Mouse (Mus musculus) liver, embryonic 16.5 days (tissue): Measurements from ENCODE around the gene Yeats4. TPM values are rescaled to one million over a fixed set of nuclear protein-coding genes. Genes with fewer than 3 reads are reported as not detected.

Experiments used
- ATAC-seq: fragments of 200-750 bp; cut with Nextera tagmentation; 2 replicates; pipeline ENCODE4 v1.8.0; 2017; ENCODE audit warnings: low read depth, mild to moderate bottlenecking, moderate number of reproducible peaks, moderate library complexity
- H3K27ac ChIP-seq: fragments of 300-500 bp; sonication (generic); 2 replicates; pipeline ENCODE4 v1.5.1; 2014; ENCODE audit warnings: mild to moderate bottlenecking, low read length
- H3K27me3 ChIP-seq: fragments of 300-500 bp; sonication (generic); 2 replicates; pipeline ENCODE4 v1.6.1; 2014; ENCODE audit warnings: low read depth, low read length, mixed read lengths; ENCODE audit not compliant: control insufficient read depth, insufficient read depth
- H3K36me3 ChIP-seq: fragments of 300-500 bp; sonication (generic); 2 replicates; pipeline ENCODE4 v1.6.1; 2014; ENCODE audit warnings: mild to moderate bottlenecking; ENCODE audit not compliant: control insufficient read depth, insufficient read depth
- H3K4me1 ChIP-seq: fragments of 300-500 bp; sonication (generic); 2 replicates; pipeline ENCODE4 v1.6.1; 2014; ENCODE audit warnings: low read depth, low read length, mixed read lengths; ENCODE audit not compliant: control insufficient read depth
- H3K4me2 ChIP-seq: fragments of 300-500 bp; sonication (generic); 2 replicates; pipeline ENCODE4 v1.6.1; 2014; ENCODE audit warnings: low read depth, low read length, mixed read lengths
- H3K4me3 ChIP-seq: fragments of 300-500 bp; sonication (generic); 2 replicates; pipeline ENCODE4 v1.5.1; 2014; ENCODE audit warnings: low read depth, mild to moderate bottlenecking, low read length
- H3K9ac ChIP-seq: fragments of 300-500 bp; sonication (generic); 2 replicates; pipeline ENCODE4 v1.6.1; 2014; ENCODE audit warnings: low read depth, low read length
- H3K9me3 ChIP-seq: fragments of 300-500 bp; sonication (generic); replicated peaks from 2 replicates; pipeline ENCODE4 v1.6.1; 2016; ENCODE audit warnings: low read length; ENCODE audit not compliant: control insufficient read depth
- WGBS: fragments of 180-500 bp; shearing (Covaris S2); extraction: QIAGEN DNeasy Blood & Tissue Kit; methylation state at CpG from one replicate; pipeline ENCODE4 v1.1.7; 2014; ENCODE audit not compliant: insufficient replicate concordance; 5-methylcytosine and 5-hydroxymethylcytosine counted together
- polyA plus RNA-seq: library from polyadenylated mRNA; unstranded; fragments of >200 nt; fragmentation: Nextera tagmentation; extraction: Ambion mirVana; gene quantifications from 2 replicates; pipeline ENCODE4 v1.2.1, GENCODE M21; 2015

The Yeats4 gene
- 28.2 and 30.6 TPM in 2 replicates for polyA plus RNA-seq

DNA sequence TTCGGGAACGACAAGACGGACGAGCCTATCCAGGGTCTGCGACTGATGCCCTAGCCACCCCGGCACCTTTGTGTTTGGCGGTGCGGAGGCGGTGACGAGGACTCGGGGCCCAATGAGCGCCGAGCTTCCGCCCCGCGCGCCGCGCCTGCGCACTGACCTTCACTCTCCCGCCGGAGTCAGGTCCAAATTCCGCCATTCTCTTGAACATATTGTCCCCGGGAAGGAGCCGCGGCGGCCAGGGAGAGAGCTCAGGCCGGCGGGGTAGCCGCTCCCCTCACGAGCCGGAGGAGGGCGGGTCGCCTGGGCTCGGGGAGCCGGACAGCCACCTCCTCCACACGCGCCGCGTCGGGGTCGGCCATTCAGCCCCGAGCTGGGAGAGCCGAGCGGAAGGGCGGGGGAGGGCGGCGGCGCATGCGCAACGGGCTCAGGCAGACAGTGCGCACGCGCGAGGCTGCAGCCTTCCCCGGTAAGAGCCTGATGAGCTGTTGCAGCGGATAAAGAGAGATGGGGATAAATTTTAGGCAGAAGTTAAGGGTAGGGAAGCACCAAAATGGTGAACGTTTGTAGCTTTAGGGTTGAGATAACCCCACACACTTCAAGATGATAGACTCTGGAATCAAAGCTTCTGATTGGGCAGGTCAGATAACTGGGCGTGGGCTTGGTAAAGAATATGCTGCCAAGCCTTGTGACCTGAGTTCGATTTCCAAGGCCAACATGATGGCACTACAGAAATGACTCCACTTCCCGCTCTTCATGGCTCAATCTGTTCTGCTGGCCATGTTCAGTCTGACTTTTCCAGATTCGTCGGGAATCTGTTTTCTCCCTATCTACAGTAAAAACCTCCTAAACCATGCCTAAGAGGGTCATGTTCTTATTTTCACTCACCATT is at the start of gene Yeats4:
Gene Yeats4, minus strand, starts transcription at position 406 of the 889 bp plus-strand sequence.
- H3K9ac ChIP-seq = peak within 1 kb of the TSS; percentile 98
- peak; percentile 97 for ATAC-seq
- peak within 1 kb of the TSS; percentile 88 for H3K4me3 ChIP-seq
- 1% methylated on average over 63 of the region's 63 CpGs for WGBS
- no peaks in the 10 kb centered on the region for H3K27me3 ChIP-seq
- peak within 1 kb of the TSS; percentile 96 for H3K27ac ChIP-seq
- H3K9me3 ChIP-seq = no peaks in the 10 kb centered on the region
- H3K36me3 ChIP-seq = peaks cover 20% of the 10 kb centered on the region
- H3K4me2 ChIP-seq = peak within 1 kb of the TSS; percentile 92
- H3K4me1 ChIP-seq = peaks cover 16% of the 10 kb centered on the region

- no peaks in the 10 kb centered on the region for H3K4me1 ChIP-seq
- H3K27ac ChIP-seq = no peak overlapping the region
- H3K36me3 ChIP-seq = no peaks in the 10 kb centered on the region
- no peak overlapping the region for H3K4me2 ChIP-seq
- no peak for ATAC-seq
- no peak overlapping the region for H3K9ac ChIP-seq
- H3K27me3 ChIP-seq = no peaks in the 10 kb centered on the region
- H3K9me3 ChIP-seq = no peaks in the 10 kb centered on the region
- no peak overlapping the region for H3K4me3 ChIP-seq
Observed at GRCm38 (mm10) chr10:117272023-117272422, 47.7 kb upstream of the Yeats4 start.

- Histone ChIP-seq H3K36me3 (no peaks in the 10 kb centered on the region), H3K27ac (no peak overlapping the region), H3K4me3 (no peak overlapping the region), H3K27me3 (no peaks in the 10 kb centered on the region), H3K4me2 (no peak overlapping the region), H3K9ac (no peak overlapping the region), H3K4me1 (no peaks in the 10 kb centered on the region), H3K9me3 (no peaks in the 10 kb centered on the region)
- no peak for ATAC-seq
Observed at GRCm38 (mm10) chr10:117259870-117260269, 35.6 kb upstream of the Yeats4 start.

DNA sequence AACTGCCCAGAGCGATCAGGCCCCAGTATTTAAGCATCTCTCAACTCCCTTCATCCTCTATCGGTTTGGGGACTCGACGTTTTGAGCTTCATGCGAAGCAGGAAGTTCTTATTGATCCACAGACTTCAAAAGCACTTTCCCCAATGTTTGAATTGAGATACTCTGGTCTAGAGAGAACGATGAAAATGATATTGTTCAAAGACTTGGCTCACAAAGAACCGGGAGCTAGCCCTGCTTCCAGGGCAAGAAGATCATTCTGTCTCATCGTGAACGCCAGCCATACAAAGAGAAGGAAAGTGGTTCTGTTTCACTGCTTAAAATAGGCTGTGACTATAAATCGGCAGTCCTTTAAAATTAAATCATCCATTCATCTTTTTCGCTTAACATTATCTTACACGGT is 14.3 kb upstream of the Yeats4 start, which contains the start of gene 9530003J23Rik:
Gene 9530003J23Rik, minus strand, starts transcription at position 101 of the 400 bp plus-strand sequence.
- Histone ChIP-seq H3K4me1 (no peaks in the 10 kb centered on the region), H3K9ac (no peak within 1 kb of the TSS), H3K27ac (no peak within 1 kb of the TSS), H3K4me2 (no peak within 1 kb of the TSS), H3K9me3 (no peaks in the 10 kb centered on the region), H3K27me3 (no peaks in the 10 kb centered on the region), H3K36me3 (no peaks in the 10 kb centered on the region), H3K4me3 (no peak within 1 kb of the TSS)
- 60% methylated on average over 12 of the region's 12 CpGs for WGBS
- no peak for ATAC-seq

DNA sequence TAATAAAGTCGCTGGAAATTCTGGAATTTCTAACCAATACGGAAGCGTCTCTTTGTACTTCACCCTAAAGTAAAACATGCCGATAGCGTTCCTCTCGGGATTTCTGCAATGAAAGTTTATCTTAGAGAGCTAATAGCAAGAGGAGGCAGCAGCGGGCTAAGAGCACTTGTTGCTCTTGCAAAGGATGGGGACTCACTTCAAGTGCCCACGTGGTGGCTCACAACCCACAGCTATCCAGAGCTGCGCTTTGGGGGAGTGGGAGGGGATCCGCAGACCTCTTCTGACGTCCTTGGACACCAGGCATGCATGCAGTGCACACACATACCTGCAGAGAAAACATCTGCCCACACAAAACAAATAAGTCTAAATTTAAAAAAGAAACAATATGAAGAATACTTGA is 11.6 kb upstream of the Yeats4 start:
- no peak for ATAC-seq

DNA sequence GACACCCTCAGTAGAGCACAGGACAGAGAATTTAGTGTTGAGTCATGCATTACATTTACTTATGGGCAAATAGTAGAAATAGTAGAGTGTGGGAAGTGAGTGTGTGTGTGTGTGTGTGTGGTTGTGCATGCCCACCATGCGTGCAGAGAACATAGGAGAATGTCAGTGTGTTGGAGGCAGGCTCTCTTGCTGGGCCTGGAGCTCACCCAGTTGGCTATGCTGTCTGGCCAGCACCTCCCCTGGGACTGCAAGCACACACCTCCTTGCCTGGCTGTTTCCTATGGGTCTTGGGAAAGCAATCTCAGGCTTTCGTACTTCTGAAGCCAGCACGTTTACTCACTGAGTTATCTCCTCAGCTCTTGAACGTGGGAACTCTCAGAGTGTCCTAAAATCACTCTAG is 10.5 kb upstream of the Yeats4 start:
- H3K9me3 ChIP-seq = no peaks in the 10 kb centered on the region
- H3K9ac ChIP-seq = no peak overlapping the region
- 51% methylated on average over 4 of the region's 4 CpGs for WGBS
- ATAC-seq = no peak
- no peak overlapping the region for H3K27ac ChIP-seq
- no peaks in the 10 kb centered on the region for H3K27me3 ChIP-seq
- H3K4me1 ChIP-seq = no peaks in the 10 kb centered on the region
- no peaks in the 10 kb centered on the region for H3K36me3 ChIP-seq
- H3K4me2 ChIP-seq = no peak overlapping the region
- no peak overlapping the region for H3K4me3 ChIP-seq

More for the DNA sequence above, 11.6 kb upstream of the Yeats4 start:
- no peaks in the 10 kb centered on the region for H3K27me3 ChIP-seq
- no peak overlapping the region for H3K4me2 ChIP-seq
- no peak overlapping the region for H3K4me3 ChIP-seq
- no peak overlapping the region for H3K27ac ChIP-seq
- no peak overlapping the region for H3K9ac ChIP-seq
- 53% methylated on average over 11 of the region's 11 CpGs for WGBS
- H3K36me3 ChIP-seq = no peaks in the 10 kb centered on the region
- no peaks in the 10 kb centered on the region for H3K9me3 ChIP-seq
- H3K4me1 ChIP-seq = no peaks in the 10 kb centered on the region

DNA sequence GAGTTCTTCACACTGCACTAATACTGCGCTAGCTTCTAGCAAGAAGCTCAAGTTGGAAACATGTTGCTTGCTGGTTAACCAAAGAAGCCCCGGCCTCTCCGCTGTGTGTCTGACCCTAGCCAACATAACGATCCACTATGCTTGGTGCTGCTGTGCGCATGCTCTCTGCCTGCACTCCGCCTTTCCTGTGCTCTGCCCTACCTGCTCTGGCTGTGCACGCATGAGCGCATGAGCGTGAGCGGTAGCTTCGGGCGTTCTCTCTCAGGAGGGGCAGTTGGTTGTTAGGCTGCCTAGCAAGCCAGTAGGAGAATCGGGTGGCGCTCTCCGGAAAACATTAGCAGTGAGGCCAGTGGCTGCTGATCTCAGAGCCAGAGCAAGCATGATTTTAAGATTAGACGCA is 5.5 kb upstream of the Yeats4 start:
- H3K4me1 ChIP-seq = peaks cover 3% of the 10 kb centered on the region
- peak; percentile 53 for ATAC-seq
- WGBS = 68% methylated on average over 16 of the region's 16 CpGs
- H3K9me3 ChIP-seq = no peaks in the 10 kb centered on the region
- H3K27me3 ChIP-seq = no peaks in the 10 kb centered on the region
- H3K4me2 ChIP-seq = no peak overlapping the region
- no peak overlapping the region for H3K27ac ChIP-seq
- H3K4me3 ChIP-seq = no peak overlapping the region
- no peak overlapping the region for H3K9ac ChIP-seq
- no peaks in the 10 kb centered on the region for H3K36me3 ChIP-seq

DNA sequence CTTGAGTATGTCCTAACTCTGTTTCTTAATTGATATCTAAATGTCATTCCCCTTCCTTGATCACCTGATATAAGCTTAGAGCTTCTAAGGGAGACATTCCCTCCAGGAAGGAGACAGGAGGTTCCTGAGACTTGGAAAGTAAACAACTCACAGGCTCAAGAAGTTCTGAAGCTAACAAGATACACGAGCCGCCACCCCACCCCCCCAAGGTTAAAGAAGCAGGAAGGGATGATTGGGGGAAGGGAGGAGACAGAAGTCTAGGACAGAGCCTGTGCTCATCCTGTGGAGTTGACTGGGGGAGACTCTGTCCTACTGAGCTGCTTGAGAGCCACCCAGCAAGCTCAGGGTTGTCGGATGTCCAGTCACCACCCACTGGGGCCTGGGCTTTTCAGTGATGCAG is 1.7 kb upstream of the Yeats4 start:
- Histone ChIP-seq H3K36me3 (peaks cover 10% of the 10 kb centered on the region), H3K27ac (no peak overlapping the region), H3K9me3 (no peaks in the 10 kb centered on the region), H3K4me3 (no peak overlapping the region), H3K27me3 (no peaks in the 10 kb centered on the region), H3K4me2 (no peak overlapping the region), H3K4me1 (peaks cover 16% of the 10 kb centered on the region), H3K9ac (no peak overlapping the region)
- ATAC-seq = no peak
- 54% methylated on average over 3 of the region's 3 CpGs for WGBS

DNA sequence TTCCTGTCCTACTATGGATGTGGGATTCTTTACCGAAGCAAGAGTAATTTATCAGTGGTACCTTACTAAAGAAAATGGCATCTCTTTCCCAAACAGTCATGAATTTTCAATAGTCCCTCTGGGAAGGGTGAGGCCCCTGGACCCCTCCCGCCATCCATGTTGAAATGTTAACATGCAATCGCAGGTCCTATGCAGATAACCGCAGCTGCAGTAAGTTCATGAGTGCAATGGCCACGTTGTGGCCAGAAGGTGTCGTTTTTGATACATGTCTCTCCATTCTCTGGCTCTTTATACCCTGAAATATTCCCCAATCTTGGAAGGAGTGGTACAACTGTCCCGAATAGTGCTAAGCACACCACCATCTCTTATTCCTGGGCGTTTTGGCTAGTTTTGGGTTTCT is 787 bp upstream of the Yeats4 start:
- WGBS = 43% methylated on average over 8 of the region's 8 CpGs
- H3K4me2 ChIP-seq = peak overlapping the region; percentile 92
- peaks cover 13% of the 10 kb centered on the region for H3K36me3 ChIP-seq
- no peaks in the 10 kb centered on the region for H3K9me3 ChIP-seq
- ATAC-seq = no peak
- H3K27me3 ChIP-seq = no peaks in the 10 kb centered on the region
- H3K4me3 ChIP-seq = peak overlapping the region; percentile 88
- no peak overlapping the region for H3K27ac ChIP-seq
- H3K4me1 ChIP-seq = peaks cover 16% of the 10 kb centered on the region
- H3K9ac ChIP-seq = no peak overlapping the region; the same call in 1 of the 2 replicates
